Mouse (Mus musculus): Measurements from ENCODE around the gene Chst15.

GRCm38 (mm10) chr7:132242617-132243141, 74.3 kb downstream of the Chst15 start:
- TF ChIP-seq CTCF (IDR thresholded peaks at IDR 0.05; ENCODE audit: extremely low read depth, insufficient read length, insufficient replicate concordance, low read depth, low read length) (no peak), POLR2A (IDR thresholded peaks at IDR 0.05; ENCODE audit: low read depth, low read length) (no peak)

Data from small intestine, adult 2 months (tissue).